Mouse (Mus musculus) liver, postnatal 0 days (tissue): ENCODE data around the gene Mybphl. TPM values are rescaled to one million over a fixed set of nuclear protein-coding genes. Genes with fewer than 3 reads are reported as not detected.

Source experiments
- ATAC-seq: fragments of 200-750 bp; cut with Nextera tagmentation; 2 replicates; pipeline ENCODE4 v1.8.0; 2017; ENCODE audit warnings: mild to moderate bottlenecking, moderate library complexity
- DNase-seq: peaks from one replicate; pipeline ENCODE4 v3.0.0-alpha.2; 2016
- H3K27ac ChIP-seq: fragments of 300-500 bp; sonication (generic); 2 replicates; pipeline ENCODE4 v1.5.1; 2014; ENCODE audit warnings: antibody characterized with exemption, moderate library complexity, mild to moderate bottlenecking, low read depth
- H3K27me3 ChIP-seq: fragments of 300-500 bp; sonication (generic); 2 replicates; pipeline ENCODE4 v1.6.1; 2014; ENCODE audit warnings: low read length, control low read depth, mixed read lengths; ENCODE audit not compliant: insufficient read depth
- H3K36me3 ChIP-seq: fragments of 300-500 bp; sonication (generic); replicated peaks from 2 replicates; pipeline ENCODE4 v1.6.1; 2014; ENCODE audit warnings: mild to moderate bottlenecking, control low read depth, low read length, moderate library complexity, mixed read lengths; ENCODE audit not compliant: insufficient read depth
- H3K4me1 ChIP-seq: fragments of 300-500 bp; sonication (generic); 2 replicates; pipeline ENCODE4 v1.6.1; 2014; ENCODE audit warnings: antibody characterized with exemption, mild to moderate bottlenecking, control low read depth; ENCODE audit not compliant: insufficient read depth
- H3K4me2 ChIP-seq: fragments of 300-500 bp; sonication (generic); 2 replicates; pipeline ENCODE4 v1.6.1; 2014; ENCODE audit warnings: low read depth, mild to moderate bottlenecking, low read length, moderate library complexity, mixed read lengths
- H3K4me3 ChIP-seq: fragments of 300-500 bp; sonication (generic); 2 replicates; pipeline ENCODE4 v1.5.1; 2014; ENCODE audit warnings: low read depth, low read length
- H3K9ac ChIP-seq: fragments of 300-500 bp; sonication (generic); replicated peaks from 2 replicates; pipeline ENCODE4 v1.6.1; 2014; ENCODE audit warnings: mild to moderate bottlenecking, moderate library complexity
- H3K9me3 ChIP-seq: fragments of 300-500 bp; sonication (generic); 2 replicates; pipeline ENCODE4 v1.6.1; 2016; ENCODE audit warnings: mild to moderate bottlenecking, control low read depth, low read length, mixed read lengths
- CTCF ChIP-seq: sonication (generic); IDR thresholded peaks from 2 replicates; pipeline ENCODE4 v1.5.1; 2016; ENCODE audit warnings: antibody characterized with exemption, low read depth
- EP300 ChIP-seq: IDR thresholded peaks from 2 replicates; pipeline ENCODE4 v1.6.1; 2016; ENCODE audit warnings: antibody characterized with exemption, low read depth, mild to moderate bottlenecking
- WGBS: fragments of 180-500 bp; shearing (Covaris S2); extraction: QIAGEN DNeasy Blood & Tissue Kit; methylation state at CpG from one replicate; pipeline ENCODE4 v1.1.7; 2014; ENCODE audit not compliant: insufficient replicate concordance; 5-methylcytosine and 5-hydroxymethylcytosine counted together
- polyA plus RNA-seq: library from polyadenylated mRNA; unstranded; fragments of >200 nt; fragmentation: Nextera tagmentation; extraction: Ambion mirVana; gene quantifications from 2 replicates; pipeline ENCODE4 v1.2.1, GENCODE M21; 2015

Mybphl gene
- polyA plus RNA-seq, 1 experiment from 2014 or later = 0.49 TPM

- H3K4me2 ChIP-seq = no peak overlapping the region
- TF ChIP-seq EP300 (no peak), CTCF (no peak)
- ATAC-seq (no peak), DNase-seq (no peak)
- no peak overlapping the region for H3K27ac ChIP-seq
- H3K9ac ChIP-seq = no peak overlapping the region
- H3K4me1 ChIP-seq = peaks cover 6% of the 10 kb centered on the region; the same call in 1 of the 2 replicates
- WGBS = 45% methylated on average over 6 of the region's 6 CpGs
- no peaks in the 10 kb centered on the region for H3K9me3 ChIP-seq
- H3K4me3 ChIP-seq = no peak overlapping the region
- H3K27me3 ChIP-seq = no peaks in the 10 kb centered on the region
- H3K36me3 ChIP-seq = peaks cover 23% of the 10 kb centered on the region
Measured at GRCm38 (mm10) chr3:108423006-108423405, 58.3 kb downstream of the Mybphl start.

- DNase-seq (no peak), ATAC-seq (peak; percentile 31; the same call in 1 of the 2 replicates)
- WGBS = 28% methylated on average over 11 of the region's 11 CpGs
- TF ChIP-seq EP300 = no peak
- TF ChIP-seq CTCF = no peak
- no peak overlapping the region for H3K9ac ChIP-seq
- H3K4me3 ChIP-seq = no peak overlapping the region
- H3K4me2 ChIP-seq = no peak overlapping the region
- peaks cover 34% of the 10 kb centered on the region for H3K36me3 ChIP-seq
- no peaks in the 10 kb centered on the region for H3K9me3 ChIP-seq
- H3K27me3 ChIP-seq = no peaks in the 10 kb centered on the region
- peaks cover 6% of the 10 kb centered on the region; the same call in 1 of the 2 replicates for H3K4me1 ChIP-seq
- no peak overlapping the region for H3K27ac ChIP-seq
Measured at GRCm38 (mm10) chr3:108423844-108424801, 59.4 kb downstream of the Mybphl start.

- no peak overlapping the region for H3K27ac ChIP-seq
- H3K36me3 ChIP-seq = peaks cover 39% of the 10 kb centered on the region
- H3K4me1 ChIP-seq = peaks cover 6% of the 10 kb centered on the region; the same call in 1 of the 2 replicates
- H3K4me3 ChIP-seq = no peak overlapping the region
- no peak overlapping the region for H3K9ac ChIP-seq
- no peak for TF ChIP-seq CTCF
- no peak for TF ChIP-seq EP300
- WGBS = 78% methylated on average over 7 of the region's 7 CpGs
- H3K4me2 ChIP-seq = no peak overlapping the region
- no peaks in the 10 kb centered on the region for H3K9me3 ChIP-seq
- ATAC-seq (no peak), DNase-seq (no peak)
- no peaks in the 10 kb centered on the region for H3K27me3 ChIP-seq
Measured at GRCm38 (mm10) chr3:108424944-108425623, 60.4 kb downstream of the Mybphl start.

GRCm38 (mm10) chr3:108425624-108426018 is 60.9 kb downstream of the Mybphl start:
- 83% methylated on average over 6 of the region's 6 CpGs for WGBS
- peaks cover 6% of the 10 kb centered on the region; the same call in 1 of the 2 replicates for H3K4me1 ChIP-seq
- TF ChIP-seq EP300 = no peak
- TF ChIP-seq CTCF = no peak
- no peak overlapping the region for H3K4me3 ChIP-seq
- ATAC-seq (no peak), DNase-seq (no peak)
- no peaks in the 10 kb centered on the region for H3K27me3 ChIP-seq
- no peak overlapping the region for H3K9ac ChIP-seq
- H3K27ac ChIP-seq = no peak overlapping the region
- H3K4me2 ChIP-seq = no peak overlapping the region
- peaks cover 42% of the 10 kb centered on the region for H3K36me3 ChIP-seq
- H3K9me3 ChIP-seq = no peaks in the 10 kb centered on the region

Other genes starting within 250 kb of the Mybphl start
- 41.9 and 49.1 TPM in 2 replicates for gene Gnai3, start 218.8 kb upstream of the Mybphl start, polyA plus RNA-seq
- gene Gpr61, start 210.0 kb upstream of the Mybphl start, polyA plus RNA-seq = not detected in 2 replicates
- gene Amigo1, start 178.6 kb upstream of the Mybphl start, polyA plus RNA-seq = 1.2 and 1.5 TPM in 2 replicates
- gene Cyb561d1, start 163.7 kb upstream of the Mybphl start, polyA plus RNA-seq = 1.5 and 1.6 TPM in 2 replicates
- gene Atxn7l2, start 154.0 kb upstream of the Mybphl start, polyA plus RNA-seq = 1.4 TPM in 2 replicates
- 0.05 and 0.79 TPM in 2 replicates for gene Sypl2, start 138.3 kb upstream of the Mybphl start, polyA plus RNA-seq
- gene Psma5, start 108.0 kb upstream of the Mybphl start, polyA plus RNA-seq = 136 and 143 TPM in 2 replicates
- gene Sort1, start 80.8 kb upstream of the Mybphl start, polyA plus RNA-seq = 3.0 and 3.7 TPM in 2 replicates
- 5.6 and 7.8 TPM in 2 replicates for gene Psrc1, start 18.9 kb downstream of the Mybphl start, polyA plus RNA-seq
- 0.18 and 0.30 TPM in 2 replicates for gene Celsr2, start 50.6 kb downstream of the Mybphl start, polyA plus RNA-seq
- gene Sars, start 80.3 kb downstream of the Mybphl start, polyA plus RNA-seq = 39.0 and 41.7 TPM in 2 replicates
- not detected in 2 replicates for gene 1700013F07Rik, start 169.2 kb downstream of the Mybphl start, polyA plus RNA-seq
- 0.59 and 0.72 TPM in 2 replicates for gene 5330417C22Rik, start 171.6 kb downstream of the Mybphl start, polyA plus RNA-seq
- 11.1 and 12.6 TPM in 2 replicates for gene Tmem167b, start 197.6 kb downstream of the Mybphl start, polyA plus RNA-seq
- 14.0 and 15.5 TPM in 2 replicates for gene Taf13, start 206.8 kb downstream of the Mybphl start, polyA plus RNA-seq
- 0.64 and 0.80 TPM in 2 replicates for gene Wdr47, start 226.4 kb downstream of the Mybphl start, polyA plus RNA-seq